Comparison of ENCODE assay signal across 15 mouse cellular contexts in the genomic region with DNA sequence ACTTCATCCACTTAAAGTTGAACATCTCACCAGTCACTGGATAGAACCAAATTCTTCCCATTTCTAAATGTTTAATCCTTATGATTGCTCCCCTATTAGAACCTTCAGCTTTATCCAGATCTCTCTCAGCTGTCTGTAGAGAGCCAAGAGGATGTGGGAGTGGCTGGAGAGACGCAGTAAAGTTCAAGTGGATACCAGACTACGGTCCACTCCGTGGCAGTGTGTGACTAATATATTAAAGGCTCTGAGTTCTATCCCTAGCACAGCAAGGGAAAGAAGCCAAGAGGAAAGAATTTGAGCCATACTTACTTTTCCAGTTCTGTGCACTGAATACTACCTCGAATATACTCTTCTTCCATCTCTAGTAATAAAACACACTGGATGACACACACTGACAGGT.
"Had no signal": no experiment of that assay in that cellular context is flagged by ENCODE, and none has a peak within 500 bp of the region (broad histone marks: within the 10 kb centered on the region; RNA-seq: fewer than 3 reads in every experiment).

No protein-coding gene starts in this region.

- H3K9me3 ChIP-seq: intestine, embryonic 15.5 days; limb, embryonic 15.5 days; midbrain, embryonic 12.5 days; neural tube, embryonic 13.5 days had no signal

- DNase-seq: kidney, postnatal 25 days; lung, adult 18-20 months; lung, postnatal 10 days; retina, postnatal 1 day; right cerebral cortex, postnatal 4 days; spleen, adult 18-20 months; thymus, adult 18-20 months; thymus, postnatal 14 days had no signal

- ATAC-seq: intestine, embryonic 15.5 days; midbrain, embryonic 16.5 days had no signal

- H3K9ac ChIP-seq: intestine, embryonic 15.5 days; limb, embryonic 15.5 days; liver, embryonic 14.5 days; midbrain, embryonic 12.5 days; neural tube, embryonic 13.5 days had no signal

- H3K4me1 ChIP-seq: limb, embryonic 15.5 days; midbrain, embryonic 12.5 days had no signal

- H3K27ac ChIP-seq: intestine, embryonic 15.5 days; left cerebral cortex, adult 2 months; limb, embryonic 15.5 days; liver, embryonic 14.5 days; midbrain, embryonic 12.5 days; neural tube, embryonic 13.5 days had no signal

- H3K36me3 ChIP-seq: intestine, embryonic 15.5 days; limb, embryonic 15.5 days; midbrain, embryonic 12.5 days; neural tube, embryonic 13.5 days had no signal

- H3K4me2 ChIP-seq: intestine, embryonic 15.5 days; limb, embryonic 15.5 days; midbrain, embryonic 12.5 days; neural tube, embryonic 13.5 days had no signal

- H3K4me3 ChIP-seq: intestine, embryonic 15.5 days; left cerebral cortex, adult 2 months; limb, embryonic 15.5 days; midbrain, embryonic 12.5 days; neural tube, embryonic 13.5 days had no signal

- H3K27me3 ChIP-seq: intestine, embryonic 15.5 days; limb, embryonic 15.5 days; neural tube, embryonic 13.5 days had no signal
